Mouse (Mus musculus) forebrain, embryonic 12.5 days (tissue): ENCODE results near the gene Nrxn3. TPM values are rescaled to one million over a fixed set of nuclear protein-coding genes. Genes with fewer than 3 reads are reported as not detected.

Source experiments
- ATAC-seq: fragments of 200-750 bp; cut with Nextera tagmentation; 2 replicates; pipeline ENCODE4 v1.8.0; 2017; ENCODE audit warnings: moderate TSS enrichment; ENCODE audit not compliant: low FRiP score
- H3K27ac ChIP-seq: fragments of 300-500 bp; sonication (generic); 2 replicates; pipeline ENCODE4 v1.5.1; 2016; ENCODE audit warnings: mild to moderate bottlenecking
- H3K27me3 ChIP-seq: fragments of 300-500 bp; sonication (generic); 2 replicates; pipeline ENCODE4 v1.6.1; 2016; ENCODE audit warnings: mild to moderate bottlenecking
- H3K36me3 ChIP-seq: fragments of 300-500 bp; sonication (generic); replicated peaks from 2 replicates; pipeline ENCODE4 v1.6.1; 2016; ENCODE audit warnings: mild to moderate bottlenecking
- H3K4me1 ChIP-seq: fragments of 300-500 bp; sonication (generic); 2 replicates; pipeline ENCODE4 v1.6.1; 2016
- H3K4me2 ChIP-seq: fragments of 300-500 bp; sonication (generic); 2 replicates; pipeline ENCODE4 v1.6.1; 2016; ENCODE audit warnings: mild to moderate bottlenecking, moderate library complexity
- H3K4me3 ChIP-seq: fragments of 300-500 bp; sonication (generic); replicated peaks from 2 replicates; pipeline ENCODE4 v1.5.1; 2016; ENCODE audit warnings: mild to moderate bottlenecking
- H3K9ac ChIP-seq: fragments of 300-500 bp; sonication (generic); 2 replicates; pipeline ENCODE4 v1.6.1; 2016; ENCODE audit warnings: mild to moderate bottlenecking
- H3K9me3 ChIP-seq: fragments of 300-500 bp; sonication (generic); 2 replicates; pipeline ENCODE4 v1.6.1; 2016
- WGBS: fragments of 180-500 bp; shearing (Covaris S2); methylation state at CpG from one replicate; pipeline ENCODE4 v1.1.7; 2016; 5-methylcytosine and 5-hydroxymethylcytosine counted together
- polyA plus RNA-seq: library from polyadenylated mRNA; unstranded; fragments of >200 nt; fragmentation: Nextera tagmentation; extraction: Ambion mirVana; gene quantifications from 2 replicates; pipeline ENCODE4 v1.2.1, GENCODE M21; 2016

Nrxn3 gene
- polyA plus RNA-seq, 1 experiment from 2014 or later: 62.2 TPM

DNA sequence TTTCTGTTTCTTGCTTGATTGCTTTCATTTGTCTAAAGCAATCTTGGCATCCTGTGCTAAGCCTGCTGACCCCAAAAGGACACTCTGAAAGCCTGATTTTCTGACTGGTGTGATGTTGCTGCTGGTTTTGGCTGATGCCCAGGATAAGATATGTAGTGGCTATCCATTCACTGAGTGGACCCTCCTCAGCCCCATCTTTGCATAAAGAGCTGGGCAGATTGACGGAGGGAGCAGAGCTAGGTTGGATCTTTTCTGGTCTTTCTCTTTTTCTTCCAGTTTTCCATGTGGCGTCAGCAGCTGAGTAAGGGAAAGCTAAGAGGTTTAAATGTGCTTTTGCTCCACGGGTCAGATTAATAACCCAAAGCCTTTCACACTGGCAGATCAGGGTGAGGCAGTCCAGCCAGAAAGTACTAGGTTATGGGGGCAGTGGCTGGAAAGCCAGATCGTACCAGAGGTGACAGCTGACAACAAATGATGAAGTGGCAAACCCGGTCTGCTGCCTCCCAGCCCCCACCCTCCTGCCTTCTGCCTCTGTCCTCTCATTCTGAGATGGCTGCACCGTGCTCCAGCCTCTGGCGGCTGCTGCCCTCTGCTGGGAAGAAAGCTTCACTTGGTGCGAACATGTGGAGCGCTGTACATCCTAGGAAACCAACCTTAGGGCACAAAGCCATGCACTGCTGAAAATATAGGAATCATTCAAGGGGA is 383.5 kb downstream of the Nrxn3 start:
- peak; percentile 91 for ATAC-seq
- Histone ChIP-seq H3K27ac (peak overlapping the region; percentile 50; the same call in 1 of the 2 replicates), H3K4me3 (no peak overlapping the region), H3K4me2 (peak overlapping the region; percentile 34), H3K9ac (0 out of 2 replicates have a peak overlapping the region, but pooled peaks have one; percentile 26), H3K4me1 (peaks cover 5% of the 10 kb centered on the region; the same call in 1 of the 2 replicates), H3K27me3 (no peaks in the 10 kb centered on the region), H3K36me3 (no peaks in the 10 kb centered on the region), H3K9me3 (no peaks in the 10 kb centered on the region)
- WGBS: 13% methylated on average over 9 of the region's 9 CpGs

DNA sequence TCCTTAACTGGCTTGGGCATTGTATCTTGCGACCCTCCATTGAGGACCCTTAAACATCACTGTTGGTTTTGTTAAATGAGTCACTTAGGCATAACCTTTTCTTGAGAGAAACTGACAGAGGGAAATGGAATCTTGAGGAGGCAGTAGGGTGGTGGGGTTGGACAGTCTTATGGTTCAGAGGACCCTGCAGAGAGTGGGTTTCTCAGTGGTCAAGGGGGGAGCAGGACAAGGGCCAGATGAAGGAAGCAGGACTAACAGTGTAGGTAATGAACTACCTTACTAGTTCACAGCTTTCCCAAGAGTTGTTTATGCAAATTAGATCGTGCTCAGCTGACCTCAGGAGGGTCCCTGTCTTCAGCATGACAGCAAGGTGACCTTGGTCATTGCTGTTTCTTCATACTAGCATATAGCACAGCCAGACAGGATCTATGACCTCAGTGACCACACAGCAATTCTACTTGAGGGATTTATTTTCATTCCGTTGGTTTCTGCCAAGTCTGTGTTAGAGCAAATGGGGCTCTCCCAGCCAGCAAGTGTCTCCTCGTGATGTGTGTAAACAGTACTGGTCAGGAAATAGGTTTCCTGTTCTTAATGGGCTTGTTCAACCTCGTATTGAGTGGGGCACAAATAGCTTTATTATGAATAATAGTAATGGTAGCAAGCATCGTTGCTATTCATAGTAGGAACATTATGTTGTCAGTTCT is 384.4 kb downstream of the Nrxn3 start:
- WGBS: 78% methylated on average over 6 of the region's 6 CpGs
- ATAC-seq: no peak
- H3K27me3 ChIP-seq: no peaks in the 10 kb centered on the region

DNA sequence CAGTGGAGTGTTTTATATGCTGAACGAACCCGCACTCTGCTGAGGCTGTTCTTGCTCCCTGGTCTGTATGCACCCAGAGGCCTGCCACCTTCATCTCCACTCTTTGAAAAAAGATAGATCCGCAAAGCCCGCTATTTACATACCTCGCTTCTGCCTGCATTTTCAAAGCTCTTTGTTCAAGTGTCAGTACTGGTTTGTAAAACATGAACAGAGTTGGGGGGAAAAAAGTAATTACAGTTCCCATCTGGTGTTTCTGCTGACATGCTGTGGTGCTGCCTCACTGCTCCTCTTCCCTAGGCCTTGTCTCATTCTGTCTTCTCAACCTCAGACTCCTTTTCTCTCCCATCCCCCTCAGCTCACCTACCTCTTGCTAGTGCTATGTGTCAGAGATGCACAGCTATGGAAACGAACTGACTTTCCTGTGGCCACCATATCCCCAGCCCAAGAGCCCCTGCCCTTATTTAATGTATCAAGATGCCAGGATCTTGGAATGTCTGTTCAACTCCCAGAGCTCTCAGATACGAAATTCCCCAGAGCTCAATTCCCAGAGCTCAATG is 387.2 kb downstream of the Nrxn3 start:
- H3K4me1 ChIP-seq: peaks cover 5% of the 10 kb centered on the region; the same call in 1 of the 2 replicates
- H3K36me3 ChIP-seq: no peaks in the 10 kb centered on the region
- no peak overlapping the region for H3K4me3 ChIP-seq
- H3K9ac ChIP-seq: no peak overlapping the region
- ATAC-seq: no peak
- H3K9me3 ChIP-seq: no peaks in the 10 kb centered on the region
- 70% methylated on average over 7 of the region's 7 CpGs for whole genome bisulfite sequencing
- 0 out of 2 replicates have a peak overlapping the region, but pooled peaks have one; percentile 31 for H3K27ac ChIP-seq
- no peaks in the 10 kb centered on the region for H3K27me3 ChIP-seq
- no peak overlapping the region for H3K4me2 ChIP-seq

More for the DNA sequence above, 384.4 kb downstream of the Nrxn3 start:
- Histone ChIP-seq H3K9me3 (no peaks in the 10 kb centered on the region), H3K36me3 (no peaks in the 10 kb centered on the region), H3K4me1 (peaks cover 5% of the 10 kb centered on the region; the same call in 1 of the 2 replicates), H3K27ac (no peak overlapping the region), H3K4me2 (no peak overlapping the region), H3K4me3 (no peak overlapping the region), H3K9ac (no peak overlapping the region)

DNA sequence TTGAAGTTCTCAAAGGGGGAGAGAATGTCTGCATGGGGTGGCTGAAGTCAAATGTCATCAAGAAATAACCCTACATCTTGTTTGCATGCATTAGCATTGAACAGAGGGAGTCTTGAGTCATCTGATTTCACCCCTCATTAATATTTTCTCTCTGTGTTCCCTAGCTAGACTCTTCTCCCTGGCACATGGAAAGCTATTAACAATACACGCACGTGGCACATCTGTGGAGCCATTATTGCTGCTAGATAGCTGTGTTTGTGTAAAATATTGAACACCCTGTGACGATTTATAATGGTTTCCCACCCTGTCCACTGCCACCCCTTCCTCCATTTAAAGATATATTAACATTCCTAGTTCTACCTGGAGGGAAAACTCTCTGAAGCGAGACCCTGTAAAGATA is 405.9 kb downstream of the Nrxn3 start:
- H3K9me3 ChIP-seq: no peaks in the 10 kb centered on the region
- H3K27ac ChIP-seq: 0 out of 2 replicates have a peak overlapping the region, but pooled peaks have one; percentile 25
- no peak overlapping the region for H3K4me2 ChIP-seq
- H3K27me3 ChIP-seq: no peaks in the 10 kb centered on the region
- H3K4me3 ChIP-seq: no peak overlapping the region
- no peak overlapping the region for H3K9ac ChIP-seq
- no peaks in the 10 kb centered on the region for H3K36me3 ChIP-seq
- H3K4me1 ChIP-seq: peaks cover 5% of the 10 kb centered on the region; the same call in 1 of the 2 replicates
- 70% methylated on average over 4 of the region's 4 CpGs for WGBS
- no peak for ATAC-seq

DNA sequence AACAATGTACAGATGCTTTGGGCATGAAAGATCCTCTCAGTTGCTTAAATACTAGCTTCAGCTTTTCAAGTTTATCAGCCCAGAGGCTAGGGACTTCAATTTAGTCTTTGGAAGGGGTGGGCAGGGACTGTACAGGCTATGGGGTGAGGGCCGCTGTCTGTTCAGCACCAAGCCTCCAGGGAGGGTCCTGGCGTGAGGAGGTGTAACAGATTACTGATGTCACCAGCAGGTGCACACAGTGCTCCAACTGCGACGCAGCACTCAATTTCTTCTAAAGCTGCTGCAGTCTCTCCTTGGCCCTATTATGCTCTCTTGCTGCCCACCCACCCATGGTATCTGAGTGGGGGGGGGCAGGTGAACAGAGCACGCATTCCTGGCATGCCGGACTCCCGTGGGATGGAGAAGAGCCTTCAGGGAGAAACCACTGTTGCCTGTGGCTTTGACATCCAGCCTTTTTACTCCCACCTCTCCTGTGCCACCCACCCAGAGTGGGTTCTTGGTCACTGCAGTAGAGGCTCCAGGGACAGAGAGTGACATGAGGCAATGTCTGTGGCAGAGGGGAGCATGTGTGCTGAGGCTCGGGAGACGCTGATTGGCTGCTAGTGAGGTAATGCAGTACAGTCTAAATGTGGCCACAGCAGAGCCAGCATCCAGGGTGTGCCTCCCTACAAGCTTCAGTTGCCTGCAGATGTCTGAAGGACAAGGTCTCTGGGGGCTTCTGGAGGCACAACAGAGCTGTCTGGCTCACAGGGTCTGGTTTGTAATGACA is 406.6 kb downstream of the Nrxn3 start:
- ATAC-seq: 0 out of 2 replicates have a peak, but pooled peaks have one; percentile 41
- H3K27ac ChIP-seq: 0 out of 2 replicates have a peak overlapping the region, but pooled peaks have one; percentile 25
- peaks cover 5% of the 10 kb centered on the region; the same call in 1 of the 2 replicates for H3K4me1 ChIP-seq
- H3K4me3 ChIP-seq: no peak overlapping the region
- no peaks in the 10 kb centered on the region for H3K36me3 ChIP-seq
- H3K27me3 ChIP-seq: no peaks in the 10 kb centered on the region
- no peak overlapping the region for H3K4me2 ChIP-seq
- no peak overlapping the region for H3K9ac ChIP-seq
- no peaks in the 10 kb centered on the region for H3K9me3 ChIP-seq
- 59% methylated on average over 9 of the region's 9 CpGs for WGBS

DNA sequence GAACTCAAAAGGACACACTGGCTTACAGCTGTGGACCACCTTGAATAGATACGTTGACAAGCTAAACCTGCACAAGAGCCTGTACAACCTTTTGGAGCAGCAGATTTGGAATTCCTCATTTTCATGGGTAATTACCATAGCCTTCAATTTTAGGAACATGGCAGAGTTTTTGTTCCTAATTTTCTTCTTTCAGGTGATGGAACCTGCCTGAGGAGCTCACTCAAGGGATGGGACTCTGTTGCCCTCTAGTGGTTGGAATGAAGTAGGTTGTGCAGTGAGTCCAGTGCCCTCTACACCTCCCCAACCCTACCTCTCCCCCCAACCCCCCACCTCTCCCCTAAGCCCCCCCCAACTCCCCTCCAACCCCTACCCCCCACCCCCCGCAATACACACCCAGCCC is 411.7 kb downstream of the Nrxn3 start:
- H3K4me1 ChIP-seq: peaks cover 2% of the 10 kb centered on the region; the same call in 1 of the 2 replicates
- no peak overlapping the region for H3K9ac ChIP-seq
- H3K9me3 ChIP-seq: no peaks in the 10 kb centered on the region
- H3K36me3 ChIP-seq: no peaks in the 10 kb centered on the region
- H3K27me3 ChIP-seq: no peaks in the 10 kb centered on the region
- no peak overlapping the region for H3K4me2 ChIP-seq
- no peak for ATAC-seq
- no peak overlapping the region for H3K27ac ChIP-seq
- 92% methylated on average over 2 of the region's 2 CpGs for WGBS
- no peak overlapping the region for H3K4me3 ChIP-seq

DNA sequence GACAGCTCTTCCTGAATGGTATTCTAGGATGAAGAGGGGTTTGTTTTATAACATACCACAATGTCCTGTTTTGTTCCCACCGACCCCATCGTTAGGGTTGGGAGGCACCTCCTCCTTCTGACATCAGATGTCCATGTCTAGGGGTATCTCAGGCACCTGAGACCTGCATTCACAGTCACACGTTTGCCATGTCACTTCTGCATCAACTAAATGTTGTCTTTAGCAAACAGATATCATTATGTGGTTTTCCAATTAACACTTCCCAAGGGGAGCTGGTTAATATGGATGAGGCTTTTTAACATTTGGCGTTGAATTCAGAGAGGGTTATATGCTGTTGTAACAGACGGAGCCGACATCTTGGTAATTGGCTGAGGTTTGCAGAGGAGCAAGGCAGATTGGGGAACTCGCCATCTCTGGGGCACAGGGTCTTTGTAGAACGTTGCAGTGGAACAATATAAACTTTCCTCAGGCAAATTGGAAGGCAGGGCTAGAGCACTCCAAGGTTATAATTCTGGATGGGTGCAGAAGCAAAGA is 412.2 kb downstream of the Nrxn3 start:
- H3K9ac ChIP-seq: no peak overlapping the region
- WGBS: 59% methylated on average over 8 of the region's 8 CpGs
- no peak overlapping the region for H3K4me3 ChIP-seq
- H3K36me3 ChIP-seq: no peaks in the 10 kb centered on the region
- no peaks in the 10 kb centered on the region for H3K4me1 ChIP-seq
- no peaks in the 10 kb centered on the region for H3K27me3 ChIP-seq
- no peak overlapping the region for H3K4me2 ChIP-seq
- H3K9me3 ChIP-seq: no peaks in the 10 kb centered on the region
- H3K27ac ChIP-seq: no peak overlapping the region
- no peak for ATAC-seq

DNA sequence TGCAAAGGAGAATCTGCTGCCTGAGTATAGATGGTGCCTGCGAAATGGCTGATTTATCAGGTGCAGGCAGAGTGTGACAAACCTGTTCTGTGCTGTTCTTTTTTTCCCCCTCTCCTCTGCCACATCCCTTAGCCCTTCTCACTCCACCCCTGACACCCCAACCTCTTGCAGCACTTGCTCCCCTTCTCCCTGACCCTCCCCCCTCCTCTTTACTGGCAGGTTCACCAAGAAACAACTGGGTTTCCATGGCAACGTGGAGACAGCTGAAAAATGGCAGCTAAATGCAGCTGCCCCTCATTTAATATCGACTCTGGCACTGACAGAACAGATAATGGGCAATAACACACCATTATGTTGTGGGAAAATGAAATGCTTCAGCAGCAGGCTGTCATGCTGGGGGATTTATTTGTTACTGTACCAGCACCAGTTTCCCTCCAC is 426.3 kb downstream of the Nrxn3 start:
- Histone ChIP-seq H3K9me3 (no peaks in the 10 kb centered on the region), H3K27me3 (no peaks in the 10 kb centered on the region), H3K27ac (peak overlapping the region; percentile 71), H3K9ac (no peak overlapping the region), H3K4me2 (peak overlapping the region; percentile 24), H3K4me3 (no peak overlapping the region), H3K36me3 (no peaks in the 10 kb centered on the region), H3K4me1 (peaks cover 19% of the 10 kb centered on the region)
- WGBS: 10% methylated on average over 3 of the region's 3 CpGs
- peak; percentile 92 for ATAC-seq

DNA sequence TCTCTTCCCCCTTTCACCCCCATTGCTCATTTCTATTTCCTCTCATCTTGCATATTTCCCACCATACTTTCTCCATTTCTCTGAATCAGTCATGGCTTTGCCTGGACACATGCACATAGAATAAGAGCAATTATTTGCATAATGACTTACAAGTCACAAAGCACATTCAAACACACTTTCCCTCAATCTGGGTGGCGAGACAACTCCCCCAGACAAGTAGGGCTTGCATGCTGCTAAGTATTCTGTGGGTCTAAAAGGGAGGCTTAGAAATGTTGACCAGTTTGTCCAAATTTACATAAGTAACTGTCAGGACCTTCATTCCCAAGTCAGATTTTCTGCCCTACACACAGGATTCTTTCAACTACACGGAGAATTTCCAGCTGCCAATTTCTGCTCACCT is 426.8 kb downstream of the Nrxn3 start:
- Histone ChIP-seq H3K9me3 (no peaks in the 10 kb centered on the region), H3K9ac (no peak overlapping the region), H3K36me3 (no peaks in the 10 kb centered on the region), H3K4me1 (peaks cover 19% of the 10 kb centered on the region), H3K4me2 (peak overlapping the region; percentile 24), H3K27ac (peak overlapping the region; percentile 71), H3K4me3 (no peak overlapping the region), H3K27me3 (no peaks in the 10 kb centered on the region)
- 23% methylated on average over 2 of the region's 2 CpGs for WGBS
- peak; percentile 47; the same call in 1 of the 2 replicates for ATAC-seq

DNA sequence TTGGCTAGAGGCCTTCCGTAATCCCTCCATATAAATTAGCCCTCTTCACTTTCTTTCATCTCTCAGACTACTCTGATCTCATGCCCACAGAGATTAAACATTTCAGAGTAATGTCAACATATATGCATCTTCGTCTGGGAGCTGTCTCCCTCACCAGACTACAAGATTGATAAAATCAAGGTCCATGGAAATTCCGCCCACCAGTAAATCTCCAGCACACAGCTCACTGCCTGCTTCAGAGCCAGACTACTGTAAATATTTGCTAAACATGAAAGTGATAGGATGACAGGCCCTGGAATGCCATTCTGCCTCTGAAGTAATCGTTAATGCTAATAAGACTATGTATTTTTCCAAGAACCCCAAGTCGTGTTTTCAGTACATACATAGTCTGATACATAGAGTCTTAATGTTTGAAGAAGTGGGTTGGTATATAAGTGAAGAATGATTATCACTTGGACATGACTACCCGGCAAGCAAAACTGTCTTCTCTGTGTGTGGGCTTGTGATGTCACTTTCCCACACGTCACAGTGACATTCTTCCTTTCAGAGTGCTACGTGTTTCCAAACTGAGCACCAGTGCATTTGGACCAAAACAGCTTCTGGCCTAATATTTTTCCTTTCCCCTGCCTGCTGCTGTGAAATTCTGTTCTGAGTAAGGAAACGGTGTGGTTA is 433.5 kb downstream of the Nrxn3 start:
- WGBS: 76% methylated on average over 9 of the region's 9 CpGs
- Histone ChIP-seq H3K4me1 (no peaks in the 10 kb centered on the region), H3K27me3 (no peaks in the 10 kb centered on the region), H3K27ac (no peak overlapping the region), H3K9me3 (no peaks in the 10 kb centered on the region), H3K4me2 (no peak overlapping the region), H3K9ac (no peak overlapping the region), H3K4me3 (no peak overlapping the region), H3K36me3 (no peaks in the 10 kb centered on the region)
- no peak for ATAC-seq

DNA sequence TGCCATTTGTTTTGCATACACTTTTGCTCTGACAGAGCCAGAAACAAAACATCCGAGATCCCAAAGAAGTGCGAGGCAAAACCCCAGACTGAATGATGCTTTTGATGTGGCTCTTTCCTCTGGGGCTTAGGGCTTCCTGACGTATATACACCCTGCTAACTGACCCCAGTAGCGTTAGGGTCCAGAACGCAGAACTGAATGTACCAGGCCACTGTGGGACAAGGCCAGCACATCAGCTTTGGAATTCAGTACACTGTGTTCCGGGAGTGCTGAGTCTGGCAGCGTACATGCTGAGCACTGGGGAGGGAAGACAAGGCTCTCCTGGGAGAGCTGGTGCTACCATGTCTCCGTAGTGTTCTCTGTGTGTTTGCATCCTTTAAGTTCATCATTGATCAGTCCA is 436.7 kb downstream of the Nrxn3 start:
- Histone ChIP-seq H3K36me3 (no peaks in the 10 kb centered on the region), H3K9me3 (no peaks in the 10 kb centered on the region), H3K4me2 (no peak overlapping the region), H3K27ac (no peak overlapping the region), H3K27me3 (no peaks in the 10 kb centered on the region), H3K9ac (no peak overlapping the region), H3K4me3 (no peak overlapping the region), H3K4me1 (no peaks in the 10 kb centered on the region)
- no peak for ATAC-seq
- 81% methylated on average over 8 of the region's 8 CpGs for WGBS
